Mouse (Mus musculus) G1E (cell line): Measurements from ENCODE around the gene Chst11. TPM values are rescaled to one million over a fixed set of nuclear protein-coding genes. Genes with fewer than 3 reads are reported as not detected.

Source experiments
- ATAC-seq: 2 replicates; pipeline ENCODE4 v1.8.0; 2016; ENCODE audit warnings: mild to moderate bottlenecking; ENCODE audit not compliant: insufficient number of reproducible peaks, poor library complexity, low FRiP score, severe bottlenecking; ENCODE audit errors: extremely low read depth
- DNase-seq: peaks from one replicate; pipeline ENCODE4 v3.0.0; 2012; ENCODE audit warnings: low spot score
- H3K27me3 ChIP-seq: 2 replicates; pipeline ENCODE4 v1.6.1; 2012; ENCODE audit warnings: mild to moderate bottlenecking, low read length, inconsistent platforms; ENCODE audit not compliant: insufficient read depth
- H3K36me3 ChIP-seq: replicated peaks from 2 replicates; pipeline ENCODE3; 2012; ENCODE audit warnings: mild to moderate bottlenecking, inconsistent platforms
- H3K4me1 ChIP-seq: 2 replicates; pipeline ENCODE4 v1.6.1; 2012; ENCODE audit warnings: low read depth, low read length, inconsistent platforms, mixed read lengths; ENCODE audit not compliant: insufficient read depth
- H3K4me3 ChIP-seq: 2 replicates; pipeline ENCODE4 v1.5.1; 2012; ENCODE audit warnings: low read depth, mild to moderate bottlenecking, inconsistent platforms, low read length, moderate library complexity, mixed read lengths
- H3K9me3 ChIP-seq: replicated peaks from 2 replicates; pipeline ENCODE4 v1.6.1; 2012; ENCODE audit warnings: inconsistent platforms
- CTCF ChIP-seq: IDR thresholded peaks from 2 replicates; pipeline ENCODE4 v1.5.1; 2012; ENCODE audit warnings: low read depth, low read length, inconsistent platforms, mixed read lengths
- GATA1 ChIP-seq: IDR thresholded peaks from 2 replicates; pipeline ENCODE4 v1.6.1; 2012; ENCODE audit warnings: borderline replicate concordance, low read length, inconsistent platforms, mixed read lengths
- GATA2 ChIP-seq: IDR thresholded peaks from 2 replicates; pipeline ENCODE4 v1.6.1; 2012; ENCODE audit warnings: low read depth, low read length, inconsistent platforms, borderline replicate concordance
- POLR2AphosphoS5 ChIP-seq: IDR thresholded peaks from 2 replicates; pipeline ENCODE4 v1.6.1; 2012; ENCODE audit warnings: low read depth, low read length, inconsistent platforms; ENCODE audit not compliant: insufficient replicate concordance
- TAL1 ChIP-seq: conservative IDR thresholded peaks from 2 replicates; pipeline ENCODE4 v1.6.1; 2012; ENCODE audit warnings: low read depth, low read length, inconsistent platforms, mixed read lengths
- polyA plus RNA-seq: library from polyadenylated mRNA; stranded (reverse); fragments of >175 nt; gene quantifications from 2 replicates; pipeline ENCODE4 v1.2.3, GENCODE M21; 2012
- total RNA-seq, 2 experiments: library from RNA; stranded (forward) in 1 of 2; stranded (reverse) in 1 of 2; fragments of 200-1000 nt in 1 of 2; fragments of >200 nt in 1 of 2; fragmentation: Nextera tagmentation in 1 of 2; gene quantifications; 2 replicates each; pipeline ENCODE4 v1.2.3; 2014 to 2017

Gene Chst11
- total and polyA plus RNA-seq, 3 experiments: 15.6 to 44.6 (median 38.2) TPM

- H3K4me1 ChIP-seq: peaks cover 54% of the 10 kb centered on the region
- TF ChIP-seq GATA1 (no peak), GATA2 (no peak), CTCF (no peak), POLR2AphosphoS5 (no peak), TAL1 (no peak)
- no peaks in the 10 kb centered on the region for H3K27me3 ChIP-seq
- DNase-seq: no peak
- no peak for ATAC-seq
- H3K36me3 ChIP-seq: peaks cover 79% of the 10 kb centered on the region
- no peak overlapping the region for H3K4me3 ChIP-seq
- no peaks in the 10 kb centered on the region for H3K9me3 ChIP-seq
Observed at GRCm38 (mm10) chr10:83030928-83031327, 45.6 kb downstream of the Chst11 start.

GRCm38 (mm10) chr10:83031561-83031960 lies 46.3 kb downstream of the Chst11 start:
- TF ChIP-seq GATA2 (no peak), POLR2AphosphoS5 (no peak), GATA1 (no peak), CTCF (no peak)

GRCm38 (mm10) chr10:83032559-83032958 lies 47.3 kb downstream of the Chst11 start:
- Histone ChIP-seq H3K4me3 (no peak overlapping the region), H3K36me3 (peaks cover 80% of the 10 kb centered on the region), H3K27me3 (no peaks in the 10 kb centered on the region), H3K9me3 (no peaks in the 10 kb centered on the region), H3K4me1 (peaks cover 43% of the 10 kb centered on the region)
- TF ChIP-seq POLR2AphosphoS5 (no peak), TAL1 (no peak), CTCF (no peak), GATA1 (no peak), GATA2 (no peak)
- ATAC-seq (no peak), DNase-seq (no peak)

More at GRCm38 (mm10) chr10:83031561-83031960, 46.3 kb downstream of the Chst11 start:
- ATAC-seq (no peak), DNase-seq (no peak)
- H3K4me3 ChIP-seq: no peak overlapping the region
- H3K36me3 ChIP-seq: peaks cover 79% of the 10 kb centered on the region
- no peaks in the 10 kb centered on the region for H3K9me3 ChIP-seq
- H3K4me1 ChIP-seq: peaks cover 50% of the 10 kb centered on the region
- no peaks in the 10 kb centered on the region for H3K27me3 ChIP-seq

GRCm38 (mm10) chr10:83036340-83037045 lies 51.2 kb downstream of the Chst11 start:
- Histone ChIP-seq H3K9me3 (no peaks in the 10 kb centered on the region), H3K4me3 (no peak overlapping the region), H3K4me1 (peaks cover 26% of the 10 kb centered on the region), H3K27me3 (no peaks in the 10 kb centered on the region), H3K36me3 (peaks cover 78% of the 10 kb centered on the region)
- TF ChIP-seq TAL1 (no peak), CTCF (no peak), GATA1 (no peak), POLR2AphosphoS5 (no peak), GATA2 (no peak)
- ATAC-seq (no peak), DNase-seq (no peak)

GRCm38 (mm10) chr10:83038166-83038565 lies 52.9 kb downstream of the Chst11 start:
- no peak overlapping the region for H3K4me3 ChIP-seq
- no peak for TF ChIP-seq GATA1
- no peak for TF ChIP-seq POLR2AphosphoS5
- TF ChIP-seq GATA2: no peak
- peaks cover 74% of the 10 kb centered on the region for H3K36me3 ChIP-seq
- no peaks in the 10 kb centered on the region for H3K27me3 ChIP-seq
- peaks cover 35% of the 10 kb centered on the region for H3K4me1 ChIP-seq
- no peaks in the 10 kb centered on the region for H3K9me3 ChIP-seq
- no peak for ATAC-seq
- DNase-seq: no peak

- Histone ChIP-seq H3K27me3 (no peaks in the 10 kb centered on the region), H3K4me3 (no peak overlapping the region), H3K4me1 (peaks cover 34% of the 10 kb centered on the region), H3K9me3 (no peaks in the 10 kb centered on the region), H3K36me3 (peaks cover 72% of the 10 kb centered on the region)
- DNase-seq: no peak
- no peak for ATAC-seq
- no peak for TF ChIP-seq GATA2
- TF ChIP-seq POLR2AphosphoS5: no peak
- no peak for TF ChIP-seq GATA1
- no peak for TF ChIP-seq TAL1
- TF ChIP-seq CTCF: no peak
Observed at GRCm38 (mm10) chr10:83039414-83039813, 54.1 kb downstream of the Chst11 start.
